19 mouse cellular contexts compared by ENCODE assay signal in genomic region chr11:87468706-87469315, GRCm38 (mm10).
DNase-seq lines count a peak whose midpoint lies in the region; ATAC-seq and TF ChIP-seq lines count a peak whose summit lies in the region.
"Had no signal": no experiment of that assay in that cellular context is flagged by ENCODE, and none has a peak within 500 bp of the region (broad histone marks: within the 10 kb centered on the region; RNA-seq: fewer than 3 reads in every experiment).

No protein-coding gene starts in this region.

- H3K79me2 ChIP-seq in CH12.LX (replicated peaks; ENCODE audit: control insufficient read depth, extremely low read depth, insufficient read depth, poor library complexity, severe bottlenecking), result no peaks in the 10 kb centered on the region

- ATAC-seq in heart, embryonic 13.5 days (ENCODE audit: extremely low read depth, insufficient number of reproducible peaks, low FRiP score, low TSS enrichment), result no peak
- ATAC-seq in liver, embryonic 11.5 days (replicated peaks; ENCODE audit: low FRiP score), result no peak
- ATAC-seq in Patski, result no peak
- ATAC-seq: midbrain, embryonic 16.5 days had no signal

- H3K9me3 ChIP-seq in heart, embryonic 13.5 days, result no peaks in the 10 kb centered on the region
- no peaks in the 10 kb centered on the region for H3K9me3 ChIP-seq in liver, embryonic 11.5 days (ENCODE audit: control insufficient read depth, low read length)
- H3K9me3 ChIP-seq in CH12.LX (replicated peaks; ENCODE audit: low read length), result no peaks in the 10 kb centered on the region
- H3K9me3 ChIP-seq: forebrain, embryonic 12.5 days; hindbrain, embryonic 13.5 days had no signal

- H3K4me2 ChIP-seq in heart, embryonic 13.5 days, result 0 out of 2 replicates have a peak overlapping the region, but pooled peaks have one; percentile 22
- H3K4me2 ChIP-seq in liver, embryonic 11.5 days, result peak overlapping the region; percentile 22; the same call in 1 of the 2 replicates
- no peak overlapping the region for H3K4me2 ChIP-seq in CH12.LX (ENCODE audit: insufficient read depth, low read depth, poor library complexity, severe bottlenecking)
- H3K4me2 ChIP-seq: forebrain, embryonic 12.5 days; hindbrain, embryonic 13.5 days had no signal

- no peak overlapping the region for H3K27ac ChIP-seq in heart, embryonic 13.5 days (replicated peaks)
- H3K27ac ChIP-seq in liver, embryonic 11.5 days (ENCODE audit: low read depth, low read length), result no peak overlapping the region
- H3K27ac ChIP-seq in CH12.LX (ENCODE audit: insufficient read depth, low read depth), result no peak overlapping the region
- H3K27ac ChIP-seq: forebrain, embryonic 12.5 days; gastrocnemius, adult 2 months; hindbrain, embryonic 13.5 days had no signal

- CTCF ChIA-PET in Patski (lab: Charles Lee), result no interaction called here

- no peak for TF ChIP-seq RAD21 in CH12.LX (IDR thresholded peaks at IDR 0.05; ENCODE audit: low read depth, low read length)

- 71% methylated on average over 9 of the region's 9 CpGs for WGBS in heart, embryonic 13.5 days
- 71% methylated on average over 9 of the region's 9 CpGs for WGBS in liver, embryonic 11.5 days

- no peak for TF ChIP-seq POLR2A in CH12.LX (IDR thresholded peaks at IDR 0.05; ENCODE audit: low read depth, low read length)

- no peak for TF ChIP-seq EP300 in CH12.LX (IDR thresholded peaks at IDR 0.05; ENCODE audit: low read length)

- H3K27me3 ChIP-seq in heart, embryonic 13.5 days (replicated peaks), result no peaks in the 10 kb centered on the region
- no peaks in the 10 kb centered on the region; the same call in 1 of the 2 replicates for H3K27me3 ChIP-seq in liver, embryonic 11.5 days (replicated peaks; ENCODE audit: control insufficient read depth, insufficient read depth, low read length)
- H3K27me3 ChIP-seq in CH12.LX (replicated peaks) (no peaks in the 10 kb centered on the region), Patski (no peaks in the 10 kb centered on the region)

- TF ChIP-seq CTCF in CH12.LX (conservative IDR thresholded peaks at IDR 0.05 in 1 of 2, IDR thresholded peaks at IDR 0.05 in 1 of 2; ENCODE audit: low read depth in 2 of 2, low read length in 2 of 2), result no peak; a peak in 1 of 4 replicates
- peak; percentile 16 for TF ChIP-seq CTCF in Patski (IDR thresholded peaks at IDR 0.05)

- peaks cover 18% of the 10 kb centered on the region for H3K4me1 ChIP-seq in heart, embryonic 13.5 days
- peaks cover 15% of the 10 kb centered on the region for H3K4me1 ChIP-seq in liver, embryonic 11.5 days (replicated peaks; ENCODE audit: control insufficient read depth, insufficient read depth, low read length)
- H3K4me1 ChIP-seq in CH12.LX (ENCODE audit: control insufficient read depth in 1 of 2, insufficient read depth in 2 of 2), result peaks cover 13 to 53% of the 10 kb centered on the region in 2 experiments

- no peak overlapping the region for H3K4me3 ChIP-seq in heart, embryonic 13.5 days
- H3K4me3 ChIP-seq in liver, embryonic 11.5 days (ENCODE audit: low read depth, low read length), result no peak overlapping the region
- H3K4me3 ChIP-seq in CH12.LX (replicated peaks in 1 of 3; ENCODE audit: low read depth in 2 of 3, low read length in 2 of 3, poor library complexity in 1 of 3), result no peak overlapping the region
- H3K4me3 ChIP-seq: forebrain, embryonic 12.5 days; gastrocnemius, adult 2 months; hindbrain, embryonic 13.5 days had no signal

- no peak for DNase-seq in heart, postnatal 4 days
- no peak for DNase-seq in liver, embryonic 11.5 days (ENCODE audit: low spot score)
- DNase-seq in liver (no peak), CH12.LX (ENCODE audit: extremely low read depth) (no peak), Patski (ENCODE audit: low read depth, low spot score) (no peak)
- no peak for DNase-seq in ovary, postnatal 36 days (ENCODE audit: low spot score)
- DNase-seq in cerebellum, postnatal 10 days, result no peak
- DNase-seq: adrenal gland, postnatal 14 days; cerebellum, adult 11 months; cerebellum, postnatal 36 days; gastrocnemius, adult 2 months; kidney, adult 9 months; lung, adult 2 months; lung, postnatal 36 days; right cerebral cortex, adult 18-20 months had no signal

- H3K9ac ChIP-seq in heart, embryonic 13.5 days, result peak overlapping the region; percentile 56; the same call in 1 of the 2 replicates
- no peak overlapping the region for H3K9ac ChIP-seq in liver, embryonic 11.5 days (ENCODE audit: low read depth, low read length)
- no peak overlapping the region for H3K9ac ChIP-seq in CH12.LX (ENCODE audit: insufficient read depth, low read depth)
- H3K9ac ChIP-seq: forebrain, embryonic 12.5 days had no signal

- dilution Hi-C loops in CH12.LX (cut with MboI; ENCODE audit: extremely low pct_ligation_motif_present, extremely low pct_unique_long_range_greater_than_20kb, low sequenced_read_pairs), result no loop called here

- H3K36me3 ChIP-seq in heart, embryonic 13.5 days, result no peaks in the 10 kb centered on the region
- H3K36me3 ChIP-seq in liver, embryonic 11.5 days (ENCODE audit: control insufficient read depth, insufficient read depth, low read length), result no peaks in the 10 kb centered on the region
- H3K36me3 ChIP-seq in CH12.LX (replicated peaks in 1 of 2; ENCODE audit: control insufficient read depth in 1 of 2, insufficient read depth in 1 of 2, low read length in 1 of 2), result no peaks in the 10 kb centered on the region
- H3K36me3 ChIP-seq: forebrain, embryonic 12.5 days; hindbrain, embryonic 13.5 days had no signal

- in situ Hi-C loops in CH12.LX (cut with MboI; ENCODE audit: low pct_ligation_motif_present, low pct_unique_long_range_greater_than_20kb, low sequenced_read_pairs) (no loop called here), Patski (cut with MboI; ENCODE audit: low pct_unique_long_range_greater_than_20kb) (no loop called here)

- POLR2A ChIA-PET in Patski (lab: Charles Lee), result interaction anchor here (1.1 kb wide), 1 partner anchor 24 kb away, joined by 3 read pairs; no protein-coding TSS in a partner anchor

TF ChIP-seq in CH12.LX, 34 proteins besides CTCF, POLR2A, EP300 and RAD21:
- TF ChIP-seq ZNF384 (IDR thresholded peaks at IDR 0.05; ENCODE audit: low read depth, low read length) (0 out of 2 replicates have a peak, but pooled peaks have one; percentile 3), TBP (conservative IDR thresholded peaks at IDR 0.05; ENCODE audit: low read depth, low read length) (no peak)
TF ChIP-seq in CH12.LX: peak in this region for 1.
